Comparison of ENCODE assay signal across 11 mouse cellular contexts in the genomic region with DNA sequence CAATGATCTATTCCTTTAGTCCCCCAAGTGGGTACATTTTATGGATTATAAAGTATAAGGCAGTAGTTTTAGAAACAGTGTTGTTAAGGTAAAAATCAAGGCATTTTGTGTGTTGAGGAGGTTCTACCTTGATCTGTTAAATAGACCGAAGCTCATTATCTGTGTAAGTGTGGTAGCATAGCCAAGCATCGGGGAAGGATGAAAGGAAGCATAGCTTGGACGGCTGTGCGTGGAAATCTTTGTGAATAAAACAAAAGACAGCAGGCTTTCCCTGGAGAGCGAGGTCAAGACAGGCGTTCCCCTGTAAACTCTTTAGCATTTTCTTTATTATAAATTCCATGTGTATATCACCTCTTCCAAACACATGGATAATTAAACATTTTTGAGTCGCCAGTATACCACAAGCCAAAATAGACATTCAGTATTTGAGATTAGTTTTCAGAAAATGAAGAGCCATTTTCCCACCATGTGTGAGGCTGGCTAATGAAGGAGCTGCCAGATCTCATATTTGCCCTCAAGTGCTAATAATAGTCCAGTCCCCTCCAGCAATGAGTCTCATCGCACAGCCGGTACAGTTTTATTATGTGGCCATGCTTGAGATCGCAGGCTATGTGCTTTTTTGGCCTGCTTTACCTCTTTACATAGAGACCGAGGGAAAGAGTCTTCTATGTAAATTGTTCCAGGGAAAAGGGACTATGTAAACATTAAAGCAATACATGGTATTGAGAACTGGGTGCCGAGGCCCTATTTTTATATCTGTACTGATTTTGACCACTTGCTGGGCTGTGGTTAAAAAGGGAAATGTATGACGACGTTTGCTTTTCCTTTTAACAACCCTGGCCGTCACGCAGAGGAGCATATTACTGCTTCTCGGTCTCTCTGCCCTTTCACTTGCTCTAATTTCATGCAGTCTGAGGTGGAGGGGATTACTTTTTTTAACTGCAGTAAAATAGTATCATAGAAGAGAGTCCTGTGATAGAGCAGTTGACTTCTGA. TPM values are rescaled to one million over a fixed set of nuclear protein-coding genes. Genes with fewer than 3 reads are reported as not detected.
DNase-seq lines count a peak whose midpoint lies in the region; ATAC-seq lines count a peak whose summit lies in the region.
"Had no signal": no experiment of that assay in that cellular context is flagged by ENCODE, and none has a peak within 500 bp of the region (broad histone marks: within the 10 kb centered on the region; RNA-seq: fewer than 3 reads in every experiment).

No protein-coding gene starts in this region.

- no peak overlapping the region for H3K9ac ChIP-seq in heart, embryonic 14.5 days (ENCODE audit: low read length)
- no peak overlapping the region for H3K9ac ChIP-seq in heart, embryonic 12.5 days
- H3K9ac ChIP-seq in forebrain, embryonic 14.5 days (ENCODE audit: low read length): no peak overlapping the region
- H3K9ac ChIP-seq in midbrain, embryonic 12.5 days (replicated peaks): no peak overlapping the region
- H3K9ac ChIP-seq: liver, embryonic 14.5 days had no signal

- WGBS in heart, embryonic 14.5 days: 61% methylated on average over 17 of the region's 17 CpGs
- 65% methylated on average over 17 of the region's 17 CpGs for WGBS in heart, embryonic 12.5 days
- 35% methylated on average over 17 of the region's 17 CpGs for WGBS in forebrain, embryonic 14.5 days
- WGBS in midbrain, embryonic 12.5 days: 49% methylated on average over 17 of the region's 17 CpGs

- peak; percentile 16 for DNase-seq in Muller cell, postnatal 12 days (ENCODE audit: inconsistent ontology term)
- peak; percentile 57 for DNase-seq in forebrain, embryonic 14.5 days (ENCODE audit: low spot score)
- DNase-seq in c-Kit-positive CD71-positive TER-119-positive erythroid progenitor cells, embryonic 14.5 days (ENCODE audit: low spot score): no peak
- DNase-seq in layer of hippocampus, adult 8-10 months (ENCODE audit: low spot score in 2 of 2): no peak
- DNase-seq: thymus, postnatal 4 days had no signal

- H3K9me3 ChIP-seq in heart, embryonic 14.5 days (ENCODE audit: control insufficient read depth, low read length): no peaks in the 10 kb centered on the region
- H3K9me3 ChIP-seq in heart, embryonic 12.5 days (replicated peaks): no peaks in the 10 kb centered on the region
- H3K9me3 ChIP-seq in forebrain, embryonic 14.5 days (replicated peaks; ENCODE audit: control insufficient read depth, low read length): no peaks in the 10 kb centered on the region
- H3K9me3 ChIP-seq in midbrain, embryonic 12.5 days: no peaks in the 10 kb centered on the region

- ATAC-seq in heart, embryonic 14.5 days (ENCODE audit: insufficient number of reproducible peaks, insufficient read depth, low FRiP score, low read depth): no peak
- no peak for ATAC-seq in heart, embryonic 12.5 days (ENCODE audit: insufficient number of reproducible peaks, low FRiP score)
- ATAC-seq in forebrain, embryonic 14.5 days: peak; percentile 75
- peak; percentile 59 for ATAC-seq in midbrain, embryonic 12.5 days (ENCODE audit: low FRiP score, low read depth)
- no peak for ATAC-seq in erythroblast, adult 5-6 weeks (replicated peaks; ENCODE audit: low FRiP score, poor library complexity, severe bottlenecking)

- 0 out of 4 replicates have a peak, but pooled peaks cover 0 to 5% of the 10 kb centered on the region in 2 experiments for H3K4me1 ChIP-seq in heart, embryonic 14.5 days (ENCODE audit: control insufficient read depth in 2 of 2, insufficient read depth in 2 of 2, low read length in 2 of 2)
- no peaks in the 10 kb centered on the region for H3K4me1 ChIP-seq in heart, embryonic 12.5 days (replicated peaks)
- H3K4me1 ChIP-seq in forebrain, embryonic 14.5 days (ENCODE audit: control insufficient read depth, insufficient read depth, low read length): peaks cover 8% of the 10 kb centered on the region
- peaks cover 3% of the 10 kb centered on the region; the same call in 1 of the 2 replicates for H3K4me1 ChIP-seq in midbrain, embryonic 12.5 days

- H3K27ac ChIP-seq in heart, embryonic 14.5 days (replicated peaks in 1 of 2; ENCODE audit: control insufficient read depth in 1 of 2, insufficient read depth in 1 of 2, low read depth in 2 of 2, low read length in 2 of 2): peak overlapping the region; percentile 24 to 26; a peak in 1 of 4 replicates
- no peak overlapping the region for H3K27ac ChIP-seq in heart, embryonic 12.5 days (ENCODE audit: poor library complexity, severe bottlenecking)
- H3K27ac ChIP-seq in forebrain, embryonic 14.5 days (ENCODE audit: low read depth, low read length): peak overlapping the region; percentile 39; the same call in 1 of the 2 replicates
- peak overlapping the region; percentile 46; the same call in 1 of the 2 replicates for H3K27ac ChIP-seq in midbrain, embryonic 12.5 days (replicated peaks)
- H3K27ac ChIP-seq: liver, embryonic 14.5 days had no signal

- 0 out of 2 replicates have a peak overlapping the region, but pooled peaks have one; percentile 14 for H3K4me2 ChIP-seq in heart, embryonic 14.5 days (ENCODE audit: low read length)
- no peak overlapping the region for H3K4me2 ChIP-seq in heart, embryonic 12.5 days
- no peak overlapping the region for H3K4me2 ChIP-seq in forebrain, embryonic 14.5 days (ENCODE audit: low read length)
- no peak overlapping the region for H3K4me2 ChIP-seq in midbrain, embryonic 12.5 days (replicated peaks)

- no peak overlapping the region for H3K4me3 ChIP-seq in heart, embryonic 14.5 days (ENCODE audit: control insufficient read depth in 1 of 2, insufficient read depth in 1 of 2, low read depth in 1 of 2, low read length in 2 of 2)
- no peak overlapping the region for H3K4me3 ChIP-seq in heart, embryonic 12.5 days
- no peak overlapping the region for H3K4me3 ChIP-seq in forebrain, embryonic 14.5 days (ENCODE audit: low read depth, low read length)
- no peak overlapping the region for H3K4me3 ChIP-seq in midbrain, embryonic 12.5 days
- H3K4me3 ChIP-seq: erythroblast, embryonic 14.5 days had no signal

- no peaks in the 10 kb centered on the region for H3K36me3 ChIP-seq in heart, embryonic 14.5 days (ENCODE audit: control insufficient read depth, insufficient read depth, low read length)
- H3K36me3 ChIP-seq in heart, embryonic 12.5 days: no peaks in the 10 kb centered on the region
- H3K36me3 ChIP-seq in forebrain, embryonic 14.5 days (ENCODE audit: control insufficient read depth, insufficient read depth, low read length): no peaks in the 10 kb centered on the region
- H3K36me3 ChIP-seq in midbrain, embryonic 12.5 days: no peaks in the 10 kb centered on the region

- no peaks in the 10 kb centered on the region for H3K27me3 ChIP-seq in heart, embryonic 14.5 days (ENCODE audit: control insufficient read depth, insufficient read depth, low read length)
- no peaks in the 10 kb centered on the region for H3K27me3 ChIP-seq in heart, embryonic 12.5 days (replicated peaks)
- H3K27me3 ChIP-seq in forebrain, embryonic 14.5 days (replicated peaks; ENCODE audit: control insufficient read depth, insufficient read depth, low read length): no peaks in the 10 kb centered on the region
- no peaks in the 10 kb centered on the region for H3K27me3 ChIP-seq in midbrain, embryonic 12.5 days

RNA-seq across cellular contexts. Expression of a gene that starts 22.9 kb away (rescaled TPM):
- polyA plus RNA-seq in heart, embryonic 14.5 days (2014; fragmentation: Nextera tagmentation; extraction: Ambion mirVana): 6.2 and 6.7 TPM in 2 replicates
- 4.4 and 4.8 TPM in 2 replicates for polyA plus RNA-seq in heart, embryonic 12.5 days (2016; fragmentation: Nextera tagmentation; extraction: Ambion mirVana)
- 8.3 and 8.6 TPM in 2 replicates for polyA plus RNA-seq in forebrain, embryonic 14.5 days (2014; fragmentation: Nextera tagmentation; extraction: Ambion mirVana)
- 8.2 and 8.6 TPM in 2 replicates for polyA plus RNA-seq in midbrain, embryonic 12.5 days (2016; fragmentation: Nextera tagmentation; extraction: Ambion mirVana)
- 0.42 and 0.96 TPM in 2 replicates for total RNA-seq in erythroblast, adult 5-6 weeks (2015; ENCODE audit: low replicate concordance)
- 1.1 and 3.3 TPM in 2 replicates for total RNA-seq in erythroblast, adult 5-6 weeks (2017; ENCODE audit: low replicate concordance)
- 10 to 100 TPM; 83.4 to 88.2 (median 87.7) TPM for total RNA-seq in layer of hippocampus, adult 8-10 months (2022)

Comparison
In these comparisons a context has a peak if more than half of its experiments do, and no peak if none do; other contexts are left out.
1. ATAC-seq: peak in forebrain, embryonic 14.5 days (single experiment) and midbrain, embryonic 12.5 days (single experiment); none in heart, embryonic 14.5 days (single experiment), heart, embryonic 12.5 days (single experiment) and erythroblast, adult 5-6 weeks (single experiment).
2. DNase-seq: peak in Muller cell, postnatal 12 days (single experiment) and forebrain, embryonic 14.5 days (single experiment); none in c-Kit-positive CD71-positive TER-119-positive erythroid progenitor cells, embryonic 14.5 days (single experiment) and layer of hippocampus, adult 8-10 months (0 of 2).